Mouse (Mus musculus) kidney, adult 8-10 months (tissue): ENCODE results near the gene Ddx27.

Source experiments
- DNase-seq, 2 experiments: peaks; one replicate each; pipeline ENCODE4 v3.0.0; 2022

Gene Ddx27

DNA sequence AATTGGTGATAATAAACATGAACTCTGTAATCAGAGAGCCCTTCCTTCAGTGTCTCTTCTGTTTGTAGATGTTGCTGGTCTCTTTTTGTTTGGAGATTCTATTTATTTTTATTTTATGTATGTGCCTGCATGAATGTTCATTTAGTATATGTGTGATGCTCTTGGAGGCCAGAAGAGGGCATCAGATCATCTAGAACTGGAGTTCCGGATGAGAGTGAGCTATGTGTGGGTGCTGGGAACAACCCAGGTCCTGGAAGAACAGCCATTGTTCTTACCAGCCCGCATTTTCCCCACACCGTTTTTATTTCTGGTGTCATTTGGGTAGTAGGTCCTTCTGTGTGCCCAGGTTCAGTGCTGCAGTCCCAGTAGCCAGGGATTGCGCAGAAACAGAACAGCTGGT lies 15.5 kb downstream of the Ddx27 start:
- DNase-seq = no peak

DNA sequence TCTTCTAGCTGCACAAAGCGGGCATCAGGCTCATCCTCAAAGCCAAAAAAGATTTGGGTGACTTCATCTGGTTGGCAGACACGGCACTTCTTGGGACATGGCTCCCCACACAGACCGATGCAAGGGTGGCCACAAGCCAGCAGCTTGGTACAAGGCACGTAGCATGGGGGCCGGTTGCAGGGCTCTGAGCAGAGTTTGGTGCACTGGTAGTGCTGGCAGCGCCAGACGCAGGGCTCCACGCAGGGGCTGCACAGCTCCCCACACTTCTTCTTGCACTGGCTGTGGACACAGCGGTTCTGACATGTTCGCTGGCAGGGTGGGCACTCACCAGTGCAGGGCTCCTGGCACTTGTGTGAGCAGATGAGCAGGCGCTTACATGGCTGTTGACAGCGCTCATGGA lies 22.7 kb downstream of the Ddx27 start:
- no peak for DNase-seq

DNA sequence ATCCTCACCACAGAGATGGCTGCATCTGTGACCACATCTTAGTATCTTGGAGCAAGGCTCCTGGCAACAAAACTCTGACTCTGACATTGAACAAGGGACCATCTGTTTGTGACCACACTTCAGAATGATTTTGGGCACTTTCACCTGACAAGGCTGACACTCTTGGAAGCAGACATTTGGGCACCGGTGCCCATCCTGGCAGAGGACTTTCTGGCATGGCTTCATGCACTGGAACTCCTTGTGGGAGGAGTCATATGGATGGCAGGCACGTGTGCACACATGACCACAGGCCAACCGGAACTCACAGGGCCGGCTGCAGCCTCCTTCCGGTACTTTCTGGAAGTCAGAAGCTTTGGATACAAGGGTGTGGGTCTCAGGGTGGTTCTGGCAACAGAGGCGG lies 23.3 kb downstream of the Ddx27 start:
- no peak for DNase-seq

DNA sequence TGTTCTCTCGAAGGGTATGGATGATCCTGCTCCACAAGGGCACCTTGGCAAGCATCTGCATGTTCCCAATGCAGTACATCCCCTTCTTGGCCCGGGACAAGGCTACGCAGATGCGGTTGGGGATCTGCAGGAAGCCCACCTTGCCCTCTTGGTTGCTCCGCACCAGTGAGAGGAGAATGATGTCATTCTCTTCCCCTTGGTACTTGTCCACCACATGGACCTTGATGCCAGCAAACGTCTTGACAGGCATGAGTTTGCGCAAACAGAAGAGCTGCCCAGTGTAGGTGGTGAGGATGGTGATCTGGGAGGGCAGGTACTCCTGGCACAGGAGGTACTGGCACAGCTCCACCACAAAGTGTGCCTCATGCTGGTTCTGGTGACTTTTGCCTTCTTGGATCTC lies 23.7 kb downstream of the Ddx27 start:
- DNase-seq = no peak

DNA sequence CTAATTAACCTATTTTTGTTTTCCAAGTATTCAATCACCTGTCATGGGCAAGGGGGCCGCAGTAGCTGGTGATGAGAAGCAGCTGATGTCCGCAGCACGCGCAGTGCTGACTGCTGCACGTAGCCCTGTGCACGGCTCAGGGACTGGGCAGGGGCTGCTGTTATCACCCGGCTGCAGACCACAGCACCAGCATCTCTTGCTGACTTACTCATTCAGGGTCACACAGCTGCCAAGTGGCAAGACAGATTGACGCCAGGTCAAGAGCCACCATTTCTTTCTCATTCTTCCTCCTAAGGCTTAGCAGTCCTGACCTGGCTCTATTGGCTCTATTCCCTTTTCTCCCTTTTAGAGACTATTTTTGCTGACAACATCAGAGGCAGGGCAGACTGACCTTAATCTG lies 24.4 kb downstream of the Ddx27 start:
- DNase-seq = no peak

DNA sequence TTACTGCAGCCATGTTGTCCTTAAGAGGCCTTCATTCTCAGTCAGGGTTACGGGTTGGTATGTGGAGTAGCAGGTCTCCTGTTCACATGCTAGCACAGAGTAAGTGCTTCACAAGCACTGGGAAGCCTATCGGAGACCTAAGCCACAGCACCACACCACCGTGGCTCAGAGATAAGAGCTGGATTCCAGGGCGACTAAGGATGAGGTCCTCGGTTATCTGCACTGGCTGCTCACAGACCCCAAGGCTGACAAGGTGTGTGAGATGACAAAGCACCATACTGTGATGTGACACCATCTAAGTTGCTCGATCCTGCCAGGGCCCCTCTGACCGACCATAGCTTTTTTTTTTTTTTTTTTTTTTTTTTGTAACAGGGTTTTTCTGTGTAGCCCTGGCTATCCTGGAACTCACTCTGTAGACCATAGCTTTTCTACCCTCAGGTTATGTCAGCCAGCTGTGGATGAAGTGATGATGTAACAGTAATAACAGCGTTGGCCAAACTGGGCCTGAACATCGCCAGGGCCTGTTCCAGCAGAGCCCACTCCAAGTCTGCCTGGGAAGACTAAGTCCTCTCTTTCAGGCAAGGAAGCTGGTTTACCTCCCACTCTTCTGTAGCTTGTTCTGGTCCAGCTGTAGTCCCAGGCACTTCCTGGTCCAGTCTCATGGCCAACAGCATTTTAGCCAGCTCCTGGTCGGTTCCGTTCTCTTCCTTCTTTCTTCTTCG lies 28.6 kb downstream of the Ddx27 start:
- no peak for DNase-seq

DNA sequence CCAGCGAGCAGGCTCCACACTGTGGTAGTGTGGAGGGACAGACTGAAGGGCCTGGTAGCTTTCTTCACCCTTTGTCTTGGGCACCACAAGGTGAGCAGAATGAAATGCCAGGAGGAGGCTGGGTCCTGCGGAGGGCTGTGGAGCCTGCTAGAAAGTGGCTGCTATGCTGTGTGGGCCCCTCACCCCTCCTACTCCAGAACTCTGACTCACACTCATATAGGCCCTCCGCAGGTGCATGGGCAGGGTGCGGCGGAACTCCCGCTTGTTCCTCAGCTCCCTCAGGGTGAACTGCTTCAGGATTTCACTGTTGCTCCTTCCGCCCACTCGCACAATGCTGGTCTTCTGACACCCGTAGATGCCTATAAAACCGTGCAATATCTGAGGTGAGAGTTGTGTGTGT lies 33.2 kb downstream of the Ddx27 start:
- DNase-seq = no peak

DNA sequence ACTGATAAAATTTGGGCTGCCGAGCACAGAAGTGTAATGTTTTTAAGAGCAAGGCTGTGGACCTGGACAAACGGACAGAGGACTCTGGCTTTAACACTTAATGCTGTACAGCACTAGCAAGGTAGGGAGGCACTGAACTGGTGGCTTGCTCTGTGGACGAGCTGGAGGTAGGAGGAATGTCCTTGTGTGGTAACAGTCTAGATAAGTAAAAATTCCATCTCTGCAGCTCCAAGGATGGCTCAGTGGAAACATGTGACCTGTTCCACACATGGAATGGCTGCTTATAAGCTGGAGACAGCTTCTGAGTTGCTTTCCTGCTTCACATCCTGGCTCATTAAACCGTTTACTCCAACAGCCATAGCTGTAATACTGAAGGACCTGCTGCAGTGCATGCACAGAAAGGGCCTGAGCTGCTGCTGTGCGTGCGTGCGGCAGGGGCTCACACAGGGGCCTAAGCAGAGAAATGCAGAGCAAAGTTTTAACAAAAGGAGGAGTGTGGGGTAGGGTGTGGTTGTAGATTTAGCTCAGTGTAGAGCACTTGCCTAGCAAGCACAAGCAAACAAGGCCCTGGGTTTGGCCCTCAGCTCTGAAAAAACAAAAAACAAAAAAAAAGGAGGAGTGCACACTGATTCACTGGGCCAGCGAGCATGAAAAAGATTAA lies 33.8 kb downstream of the Ddx27 start:
- no peak for DNase-seq

DNA sequence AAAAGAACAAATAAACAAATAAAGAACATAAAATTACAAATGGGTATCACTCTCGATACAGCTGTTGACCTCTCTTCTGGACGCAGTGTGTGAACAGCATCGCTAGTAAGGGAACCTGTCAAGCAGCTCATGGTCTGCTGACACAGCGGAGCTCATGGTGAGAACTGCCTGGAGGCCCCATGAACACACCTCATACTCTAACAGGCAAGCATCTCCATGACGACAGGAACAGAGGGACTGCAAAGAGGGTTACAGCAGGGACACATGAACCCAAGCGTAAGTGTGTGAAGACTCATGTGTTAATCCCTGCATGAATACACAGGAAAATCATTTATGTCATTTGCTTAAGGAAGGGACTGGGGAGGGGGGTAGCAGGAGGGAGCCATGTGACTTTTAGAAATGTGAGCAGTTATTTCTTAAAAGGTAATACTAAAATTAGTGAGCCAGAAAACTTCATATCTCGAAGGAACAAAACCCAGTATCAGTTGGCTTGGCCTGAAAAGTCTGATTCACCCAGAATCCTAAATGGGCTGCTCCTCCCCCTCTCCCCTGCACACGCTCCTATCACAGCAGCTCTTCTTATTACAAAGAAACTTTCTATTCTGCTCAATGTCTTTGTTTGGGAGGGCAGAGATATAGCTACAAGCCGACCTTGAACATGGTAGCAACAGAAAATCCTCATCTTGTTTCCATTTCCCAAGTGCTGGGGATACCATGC lies 38.3 kb downstream of the Ddx27 start:
- DNase-seq = no peak

DNA sequence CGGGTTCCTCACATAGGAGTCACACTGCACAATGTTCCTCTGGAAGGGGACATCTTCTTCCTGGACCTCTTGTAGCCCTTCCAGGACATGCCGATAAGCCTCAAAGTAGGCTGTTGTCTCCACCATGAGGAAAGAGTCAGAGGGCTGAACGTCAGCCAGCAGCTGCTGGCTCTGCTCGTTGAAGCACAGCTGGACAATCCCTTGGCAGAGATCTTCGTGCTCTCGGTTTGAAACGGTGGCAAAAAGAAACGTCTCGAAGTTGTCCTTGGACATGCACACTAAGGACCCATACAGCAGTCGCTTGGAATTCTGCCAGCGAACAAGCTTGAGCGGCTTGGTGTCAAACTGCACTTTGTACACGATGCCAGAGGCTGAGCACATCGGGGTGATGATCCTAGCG lies 40.4 kb downstream of the Ddx27 start:
- peak in 1 of 2 experiments; percentile 64 for DNase-seq

DNA sequence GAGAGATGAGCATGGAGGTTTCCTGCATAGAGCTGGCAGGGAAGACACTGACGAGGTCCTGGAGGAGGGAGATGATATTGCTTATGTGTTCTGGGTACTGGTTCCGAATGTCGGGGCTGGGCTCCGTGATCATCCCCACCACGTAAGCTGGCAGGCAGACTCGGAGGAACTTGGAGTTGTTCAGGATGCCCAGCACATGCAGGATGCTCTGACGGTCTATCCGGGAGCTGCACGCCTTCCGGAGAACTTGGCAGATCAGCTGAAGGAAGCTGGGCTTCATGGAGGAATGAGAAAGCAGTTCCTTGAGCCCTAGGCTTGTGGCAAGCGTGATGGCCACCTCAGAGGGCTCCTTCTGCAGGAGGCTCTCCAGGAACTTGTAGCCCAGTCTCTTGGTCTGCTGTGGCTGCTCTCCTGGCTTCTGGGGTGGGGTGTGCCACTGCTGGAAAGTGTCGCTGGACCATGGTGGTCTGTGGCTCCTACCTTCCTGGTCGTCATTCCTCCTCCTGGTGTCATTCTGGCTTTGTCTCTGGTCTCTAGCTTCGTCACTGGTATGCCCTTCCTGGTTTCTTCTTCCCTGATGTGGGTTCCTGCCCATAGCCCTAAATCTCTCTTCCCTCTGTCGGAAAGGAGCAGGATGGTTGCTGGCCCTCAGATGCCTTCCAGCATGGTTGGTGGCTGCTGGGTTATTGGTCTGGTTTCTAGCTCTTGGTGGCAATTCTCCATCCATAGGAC lies 41.4 kb downstream of the Ddx27 start:
- DNase-seq = no peak

DNA sequence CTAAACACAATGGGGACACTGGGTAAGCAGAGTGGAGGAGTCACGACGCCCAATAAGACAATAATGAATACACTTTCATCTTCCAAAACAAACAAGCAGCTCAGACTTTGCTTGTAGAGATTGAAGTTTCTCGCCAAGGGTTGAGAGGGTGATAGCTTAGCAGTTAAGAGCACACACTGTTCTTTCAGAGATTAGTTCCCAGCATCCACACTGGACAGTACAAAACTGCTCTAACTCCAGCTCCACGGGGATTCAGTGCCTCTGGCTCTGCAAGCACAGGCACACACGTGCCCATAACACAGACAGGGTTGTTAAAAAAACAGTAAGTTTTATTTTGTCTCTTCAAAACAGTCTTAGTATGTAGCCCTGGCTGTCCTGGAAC lies 41.9 kb downstream of the Ddx27 start:
- DNase-seq = no peak

DNA sequence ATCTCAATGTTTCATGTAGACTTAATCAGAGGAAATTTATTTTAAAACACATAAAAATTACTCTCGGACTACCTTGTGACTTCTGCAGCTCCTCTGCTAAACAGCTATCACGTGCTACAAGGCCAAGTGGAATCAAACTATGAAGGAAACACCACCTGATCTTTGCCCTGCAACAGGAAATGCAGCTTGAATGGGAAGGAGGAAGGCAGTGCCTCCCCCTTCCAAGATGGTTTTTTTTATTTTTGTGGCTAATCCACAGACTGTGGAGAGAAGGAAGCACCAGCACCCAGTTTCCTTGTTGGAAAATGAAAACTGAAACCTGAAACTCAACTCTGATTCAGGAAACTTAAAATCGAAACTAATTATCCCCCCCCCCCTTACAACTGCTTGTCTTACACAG lies 43.2 kb downstream of the Ddx27 start:
- peak; percentile 54 to 78 for DNase-seq

DNA sequence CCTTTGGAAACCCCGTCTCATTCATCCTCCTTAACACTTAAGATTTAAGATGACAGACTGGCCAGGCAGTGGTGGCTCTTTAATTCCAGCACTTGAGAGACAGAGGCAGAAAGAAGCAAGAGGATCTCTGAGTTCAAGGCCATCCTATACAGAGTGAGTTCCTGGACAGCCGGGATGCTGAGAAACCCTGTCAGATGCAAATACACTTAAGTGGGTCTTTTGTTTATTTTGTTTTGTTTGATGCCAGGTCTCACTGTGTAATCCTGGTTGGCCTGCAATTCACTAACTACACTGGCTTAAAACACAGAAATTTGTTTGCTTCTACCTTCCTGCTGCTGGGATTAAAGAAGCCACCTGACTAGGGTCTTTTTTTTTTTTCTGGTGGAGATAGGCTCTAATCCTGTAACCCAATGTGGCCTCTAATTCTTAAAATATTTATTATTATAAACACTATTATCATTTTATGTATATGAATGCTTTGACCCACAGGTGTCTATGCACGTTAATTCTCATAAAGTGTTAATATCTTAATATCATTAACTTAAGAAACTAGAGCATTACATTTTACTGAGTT lies 43.9 kb downstream of the Ddx27 start:
- no peak for DNase-seq

DNA sequence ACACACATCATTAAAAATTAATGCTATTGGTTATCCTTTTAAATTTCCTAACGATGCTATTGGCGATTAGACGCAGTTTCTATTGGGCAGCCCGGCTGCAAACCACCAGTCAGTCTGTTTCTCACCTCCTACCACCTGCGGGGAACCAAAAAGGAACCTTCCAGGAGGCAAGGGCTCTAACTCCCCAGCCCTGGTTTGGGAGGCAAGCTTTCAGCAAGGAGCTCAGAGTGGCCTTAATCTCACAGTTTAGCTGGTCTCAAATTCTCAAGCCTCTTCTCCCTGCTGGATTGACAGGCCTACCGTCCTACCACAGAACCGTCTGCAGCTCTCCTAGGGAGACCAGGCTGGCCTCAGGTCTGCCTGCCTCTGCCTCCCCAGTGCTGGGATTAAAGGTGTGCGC lies 44.5 kb downstream of the Ddx27 start:
- no peak for DNase-seq

DNA sequence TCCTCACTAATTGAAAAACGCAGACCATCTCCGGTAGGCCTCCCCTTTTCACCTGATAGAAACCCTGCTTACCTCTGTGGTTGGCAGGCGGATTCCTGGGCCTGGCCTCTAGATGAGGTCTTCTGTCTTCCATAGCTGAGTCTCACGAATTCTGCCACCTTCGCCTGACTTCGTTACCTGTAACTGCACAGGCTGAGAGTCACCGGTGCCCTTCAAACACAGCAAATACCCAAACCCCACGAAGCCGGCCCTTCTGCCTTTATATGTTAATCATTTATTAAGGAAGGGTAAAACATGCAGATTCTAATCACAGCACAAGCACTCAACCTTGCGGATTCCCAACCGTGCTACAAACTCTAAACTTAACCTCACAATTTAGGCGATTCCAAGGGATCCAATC lies 45.0 kb downstream of the Ddx27 start:
- DNase-seq = peak; percentile 71 to 79

DNA sequence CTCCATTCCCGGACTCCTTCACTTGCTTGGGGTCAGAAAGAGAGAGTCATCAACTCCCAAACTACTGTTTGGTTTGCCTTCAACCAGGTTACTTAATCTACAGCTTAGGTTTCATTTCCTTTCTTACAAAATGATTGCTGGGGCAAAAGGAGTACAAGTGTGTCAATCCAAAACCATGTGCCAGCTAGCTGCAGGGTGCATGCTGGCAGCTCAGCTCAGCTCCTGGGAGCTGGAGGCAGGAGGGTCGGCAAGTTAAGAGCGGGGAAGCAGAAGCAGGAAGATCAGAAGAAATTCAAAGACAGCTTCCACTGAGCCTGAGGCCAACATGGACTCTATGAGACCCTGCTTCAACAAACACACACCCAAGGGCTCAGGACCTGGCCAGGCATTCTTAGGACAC lies 45.4 kb downstream of the Ddx27 start:
- DNase-seq = no peak

DNA sequence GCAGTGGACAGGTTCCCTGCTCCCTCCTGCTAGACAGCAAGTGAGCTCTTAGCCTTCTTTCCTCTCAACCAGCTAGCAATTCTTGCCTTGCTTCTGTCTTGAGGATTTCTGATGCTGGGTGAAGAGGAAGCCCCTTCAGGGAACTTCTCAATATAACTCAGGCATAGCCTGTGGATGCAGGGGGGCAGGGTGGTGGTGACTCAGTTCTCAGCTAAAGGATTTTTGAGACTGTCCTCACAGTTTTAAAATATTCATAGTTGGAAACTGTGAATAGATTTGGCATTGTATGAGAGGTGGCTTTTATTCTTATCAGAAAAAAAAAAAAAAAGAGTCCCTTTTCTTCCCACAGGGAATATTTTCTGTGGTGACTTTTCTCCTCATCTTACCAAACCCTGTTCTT lies 45.8 kb downstream of the Ddx27 start:
- no peak for DNase-seq

DNA sequence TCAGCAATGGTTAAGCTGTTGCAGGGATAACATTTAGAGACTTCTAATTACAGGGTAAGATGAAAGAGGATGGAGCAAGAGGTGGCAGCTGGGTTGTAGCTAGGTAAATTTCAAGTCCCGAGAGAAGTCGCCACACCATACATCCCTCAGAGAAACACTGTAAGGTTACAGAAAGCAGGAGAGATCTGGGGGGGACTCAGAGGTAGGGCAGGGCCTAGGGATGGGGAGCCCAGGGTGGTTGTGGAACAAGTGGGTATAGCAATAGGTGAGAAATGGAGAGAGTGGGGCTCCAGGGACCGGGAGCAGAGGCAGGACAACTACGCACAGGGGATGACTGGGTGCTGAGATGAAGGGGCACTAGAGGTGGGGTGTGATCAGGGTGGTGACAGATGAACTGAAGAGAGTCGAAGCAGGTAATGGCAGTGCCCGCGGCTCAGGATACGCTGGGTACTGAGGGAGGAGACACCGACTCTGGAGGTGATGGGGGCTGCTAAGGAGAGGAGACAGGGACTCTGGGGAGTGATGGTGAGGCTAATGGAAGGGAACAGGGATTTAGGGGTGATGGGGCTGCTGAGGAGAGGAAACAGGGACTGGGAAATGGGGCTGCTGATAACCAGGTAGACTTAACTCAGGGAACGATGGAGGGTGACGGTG lies 46.5 kb downstream of the Ddx27 start:
- DNase-seq = no peak

DNA sequence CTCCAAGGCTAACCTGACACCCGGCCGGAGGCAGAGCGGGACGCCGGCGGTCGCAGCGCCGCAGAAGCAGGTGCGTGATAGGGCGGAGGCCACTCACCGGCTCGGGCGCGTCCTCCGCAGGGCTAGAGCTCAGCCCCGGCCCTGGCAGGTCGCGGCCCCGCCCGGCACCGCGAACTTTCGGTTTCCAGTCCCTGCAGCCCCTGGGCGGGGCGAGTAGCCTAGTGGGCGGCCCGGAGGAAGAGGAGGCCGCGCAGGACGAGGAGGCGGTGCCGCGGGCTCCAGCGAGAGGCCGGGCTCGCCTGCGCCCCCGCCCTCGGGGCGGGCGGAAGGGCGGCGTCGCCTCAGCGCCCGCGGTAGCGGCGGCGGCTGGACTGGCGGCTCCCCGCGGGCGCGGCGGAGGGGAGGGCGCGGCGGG lies 47.5 kb downstream of the Ddx27 start:
- peak; percentile 95 to 96 for DNase-seq

DNA sequence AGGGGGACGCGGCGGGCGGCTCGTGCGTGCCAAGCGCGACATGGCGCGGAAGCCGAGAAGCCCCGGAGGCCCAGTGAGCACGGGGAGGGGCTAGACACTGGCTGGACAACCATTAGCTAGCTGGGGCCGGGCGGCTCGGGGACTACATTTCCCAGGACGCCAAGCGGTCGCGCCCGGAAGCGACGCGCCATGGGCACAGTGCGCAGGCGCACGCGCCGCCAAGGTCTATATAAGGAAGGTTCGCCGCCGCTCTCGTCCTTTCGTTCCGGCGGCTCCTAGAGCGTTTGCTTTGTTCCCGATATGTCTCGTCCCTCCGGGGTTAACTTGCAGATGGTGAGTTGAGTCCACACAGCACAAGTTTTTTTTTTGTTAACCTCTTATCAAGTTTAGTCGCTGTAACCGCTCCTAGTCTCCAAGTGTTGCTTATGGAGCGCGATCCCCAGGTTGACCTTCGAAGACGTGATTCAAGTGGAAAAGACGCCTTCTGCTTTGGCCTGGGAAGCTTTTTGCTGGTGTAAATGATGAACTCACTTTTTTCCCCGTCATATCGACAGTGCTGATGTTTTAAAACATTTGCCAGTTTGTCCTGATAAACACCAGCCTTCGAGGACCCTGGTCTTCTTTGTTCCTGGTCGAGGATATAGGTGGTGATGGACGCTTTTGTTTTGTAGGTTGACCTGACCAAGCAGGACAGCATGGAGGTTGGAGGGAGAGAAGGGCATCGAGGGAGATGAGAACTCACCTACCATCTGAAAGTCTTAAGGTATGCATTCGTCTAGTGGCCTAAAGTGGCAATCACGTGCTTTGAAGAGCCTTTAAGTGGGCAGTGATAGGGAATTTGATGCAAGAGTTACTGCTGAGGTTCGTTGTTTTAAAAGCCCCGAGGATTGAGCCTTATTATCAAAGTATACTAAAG lies 48.2 kb downstream of the Ddx27 start, which contains the start of gene Znfx1:
Gene Znfx1 (minus strand): TSS at position 51 of the 916 bp plus-strand sequence.
- DNase-seq = peak; percentile 95 to 96
